Mouse (Mus musculus): ENCODE data around the gene Atpif1. TPM values are rescaled to one million over a fixed set of nuclear protein-coding genes. Genes with fewer than 3 reads are reported as not detected.
"Not testable (repeated sequence)": the region's sequence is repeated elsewhere in the genome, so short reads cannot be mapped to it uniquely, and the experiment has no call there.

Gene Atpif1
- polyA plus RNA-seq (2015; fragmentation: Nextera tagmentation; extraction: Ambion mirVana) = 1,097 and 1,228 TPM in 2 replicates

GRCm38 (mm10) chr4:132532981-132533916 lies at the start of gene Atpif1:
Atpif1 (minus strand) TSS chr4:132533659.
- peaks cover 47% of the 10 kb centered on the region for H3K4me1 ChIP-seq
- peak within 1 kb of the TSS; percentile 98 for H3K27ac ChIP-seq (replicated peaks)

GRCm38 (mm10) chr4:132574809-132575347 lies 41.4 kb upstream of the Atpif1 start:
- ATAC-seq (replicated peaks) = no peak
- no peaks in the 10 kb centered on the region for H3K36me3 ChIP-seq
- H3K9ac ChIP-seq (replicated peaks) = no peak overlapping the region
- no peak overlapping the region for H3K4me2 ChIP-seq (replicated peaks)
- no peak overlapping the region for H3K4me3 ChIP-seq
- H3K27ac ChIP-seq (replicated peaks) = no peak overlapping the region
- H3K9me3 ChIP-seq = no peaks in the 10 kb centered on the region
- peaks cover 6% of the 10 kb centered on the region for H3K4me1 ChIP-seq
- no peaks in the 10 kb centered on the region for H3K27me3 ChIP-seq
- 86% methylated on average over 1 of the region's 1 CpGs for WGBS

More at GRCm38 (mm10) chr4:132532981-132533916, at the start of gene Atpif1:
- under 1% methylated on average over 63 of the region's 63 CpGs for WGBS
- Histone ChIP-seq H3K4me2 (replicated peaks) (peak within 1 kb of the TSS; percentile 71), H3K36me3 (peaks cover 12% of the 10 kb centered on the region), H3K4me3 (peak within 1 kb of the TSS; percentile 88), H3K9me3 (no peaks in the 10 kb centered on the region), H3K9ac (replicated peaks) (peak within 1 kb of the TSS; percentile 99), H3K27me3 (no peaks in the 10 kb centered on the region)
- peak; percentile 92 for ATAC-seq (replicated peaks)

- ATAC-seq (replicated peaks) = no peak
- Histone ChIP-seq H3K27ac (replicated peaks) (no peak overlapping the region), H3K9me3 (no peaks in the 10 kb centered on the region), H3K4me3 (no peak overlapping the region), H3K27me3 (no peaks in the 10 kb centered on the region), H3K4me1 (peaks cover 6% of the 10 kb centered on the region), H3K36me3 (no peaks in the 10 kb centered on the region), H3K4me2 (replicated peaks) (no peak overlapping the region), H3K9ac (replicated peaks) (no peak overlapping the region)
- 29% methylated on average over 11 of the region's 11 CpGs for WGBS
These were observed 39.9 kb upstream of the Atpif1 start for GRCm38 (mm10) chr4:132573327-132573726.

GRCm38 (mm10) chr4:132571190-132571589 lies 37.7 kb upstream of the Atpif1 start:
- no peak for ATAC-seq (replicated peaks)
- no peak overlapping the region for H3K9ac ChIP-seq (replicated peaks)
- no peaks in the 10 kb centered on the region for H3K9me3 ChIP-seq
- no peak overlapping the region for H3K4me3 ChIP-seq
- H3K4me2 ChIP-seq (replicated peaks) = no peak overlapping the region
- no peaks in the 10 kb centered on the region for H3K27me3 ChIP-seq
- 82% methylated on average over 9 of the region's 9 CpGs for WGBS
- peaks cover 6% of the 10 kb centered on the region for H3K4me1 ChIP-seq
- no peak overlapping the region for H3K27ac ChIP-seq (replicated peaks)
- no peaks in the 10 kb centered on the region for H3K36me3 ChIP-seq

GRCm38 (mm10) chr4:132569115-132569514 lies 35.7 kb upstream of the Atpif1 start:
- Histone ChIP-seq H3K9ac (replicated peaks) (no peak overlapping the region), H3K9me3 (no peaks in the 10 kb centered on the region), H3K4me1 (peaks cover 6% of the 10 kb centered on the region), H3K4me2 (replicated peaks) (no peak overlapping the region), H3K4me3 (no peak overlapping the region), H3K27ac (replicated peaks) (no peak overlapping the region), H3K36me3 (no peaks in the 10 kb centered on the region), H3K27me3 (no peaks in the 10 kb centered on the region)
- WGBS = 92% methylated on average over 5 of the region's 5 CpGs
- ATAC-seq (replicated peaks) = no peak

DNA sequence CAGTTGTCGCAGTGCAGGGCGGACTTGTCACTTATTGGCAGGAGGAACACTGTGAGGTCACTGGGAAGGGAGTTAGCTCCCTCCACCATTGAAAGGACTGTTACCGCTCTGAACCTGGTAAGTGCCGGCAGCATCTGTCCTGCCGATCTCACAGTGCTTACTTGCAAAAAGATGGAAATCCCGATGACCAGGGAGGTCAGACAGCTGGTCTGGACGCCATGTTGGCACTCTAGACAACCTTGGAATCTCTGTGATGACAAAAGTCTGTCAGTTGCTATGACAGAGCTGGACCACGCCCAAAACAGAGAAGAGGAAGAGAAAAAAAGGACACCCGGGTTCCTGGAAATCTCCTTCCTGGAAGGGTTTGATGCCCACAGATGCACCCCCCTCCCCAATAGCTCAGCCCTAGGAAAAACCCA lies 33.9 kb upstream of the Atpif1 start:
- Histone ChIP-seq H3K27me3 (no peaks in the 10 kb centered on the region), H3K27ac (replicated peaks) (no peak overlapping the region)
- no peak for ATAC-seq (replicated peaks)

DNA sequence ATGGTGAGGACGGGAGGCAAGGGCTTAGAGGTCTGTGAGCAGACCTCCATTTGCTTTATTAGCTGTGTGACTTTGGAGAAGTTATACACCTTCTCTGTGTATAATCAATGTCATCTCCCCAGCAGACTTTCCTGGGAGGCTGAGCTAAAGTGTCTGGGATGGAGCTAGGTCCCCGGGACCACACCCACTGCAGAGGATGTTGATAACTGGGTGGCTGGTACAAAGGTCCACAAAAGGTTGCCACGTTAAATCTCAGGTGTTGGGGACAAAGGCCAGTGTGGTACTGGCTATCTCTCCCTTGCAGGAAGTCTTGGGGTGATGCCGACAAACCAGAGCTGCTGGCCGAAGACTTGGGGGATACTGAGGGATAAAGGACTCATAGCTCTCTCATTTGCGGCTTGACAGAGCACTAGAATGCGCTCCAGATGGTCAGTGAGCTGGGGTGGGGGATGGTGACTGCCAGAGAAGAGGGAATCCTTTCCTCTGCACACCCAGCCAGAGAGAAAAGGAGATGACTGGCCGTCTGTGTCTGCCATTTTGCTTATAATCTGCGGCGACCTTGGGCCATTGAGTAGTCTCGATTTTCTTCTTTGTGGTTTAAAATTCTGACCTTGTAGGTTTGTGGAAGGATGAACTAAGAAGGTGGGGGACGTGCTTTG lies 31.8 kb upstream of the Atpif1 start:
- Histone ChIP-seq H3K4me3 (no peak overlapping the region), H3K36me3 (no peaks in the 10 kb centered on the region), H3K9ac (replicated peaks) (no peak overlapping the region), H3K27me3 (no peaks in the 10 kb centered on the region), H3K4me1 (no peaks in the 10 kb centered on the region), H3K9me3 (no peaks in the 10 kb centered on the region), H3K4me2 (replicated peaks) (no peak overlapping the region), H3K27ac (replicated peaks) (no peak overlapping the region)
- WGBS = 78% methylated on average over 12 of the region's 12 CpGs
- no peak for ATAC-seq (replicated peaks)

More for the DNA sequence above, 33.9 kb upstream of the Atpif1 start:
- Histone ChIP-seq H3K9ac (replicated peaks) (no peak overlapping the region), H3K4me2 (replicated peaks) (no peak overlapping the region), H3K9me3 (no peaks in the 10 kb centered on the region), H3K4me3 (no peak overlapping the region), H3K36me3 (no peaks in the 10 kb centered on the region), H3K4me1 (no peaks in the 10 kb centered on the region)
- 74% methylated on average over 9 of the region's 9 CpGs for WGBS

- Histone ChIP-seq H3K36me3 (no peaks in the 10 kb centered on the region), H3K4me1 (no peaks in the 10 kb centered on the region), H3K9me3 (no peaks in the 10 kb centered on the region), H3K4me3 (no peak within 1 kb of the TSS), H3K27me3 (no peaks in the 10 kb centered on the region), H3K4me2 (replicated peaks) (no peak within 1 kb of the TSS), H3K9ac (replicated peaks) (no peak within 1 kb of the TSS), H3K27ac (replicated peaks) (no peak within 1 kb of the TSS)
- ATAC-seq (replicated peaks) = no peak
- 39% methylated on average over 4 of the region's 4 CpGs for WGBS
These were observed 30.5 kb upstream of the Atpif1 start, which contains the start of gene Ptafr for GRCm38 (mm10) chr4:132563965-132564364. Ptafr (plus strand) TSS chr4:132564067.

- Histone ChIP-seq H3K4me3 (no peak overlapping the region), H3K27me3 (no peaks in the 10 kb centered on the region), H3K9me3 (no peaks in the 10 kb centered on the region), H3K4me1 (no peaks in the 10 kb centered on the region), H3K9ac (replicated peaks) (no peak overlapping the region), H3K36me3 (no peaks in the 10 kb centered on the region), H3K27ac (replicated peaks) (no peak overlapping the region), H3K4me2 (replicated peaks) (no peak overlapping the region)
- WGBS = 80% methylated on average over 3 of the region's 3 CpGs
- ATAC-seq (replicated peaks) = no peak
These were observed 29.8 kb upstream of the Atpif1 start for GRCm38 (mm10) chr4:132563261-132563660.

GRCm38 (mm10) chr4:132555550-132555949 lies 22.1 kb upstream of the Atpif1 start:
- WGBS = 92% methylated on average over 7 of the region's 7 CpGs
- H3K27me3 ChIP-seq; H3K4me3 ChIP-seq; ATAC-seq (replicated peaks); H3K9me3 ChIP-seq; H3K9ac ChIP-seq (replicated peaks); H3K4me2 ChIP-seq (replicated peaks); H3K27ac ChIP-seq (replicated peaks); H3K4me1 ChIP-seq: not testable (repeated sequence)
- peaks cover 29% of the 10 kb centered on the region for H3K36me3 ChIP-seq

- H3K27me3 ChIP-seq = no peaks in the 10 kb centered on the region
- no peak for ATAC-seq (replicated peaks)
- 88% methylated on average over 8 of the region's 8 CpGs for WGBS
These were observed 21.2 kb upstream of the Atpif1 start for GRCm38 (mm10) chr4:132554653-132555052.

DNA sequence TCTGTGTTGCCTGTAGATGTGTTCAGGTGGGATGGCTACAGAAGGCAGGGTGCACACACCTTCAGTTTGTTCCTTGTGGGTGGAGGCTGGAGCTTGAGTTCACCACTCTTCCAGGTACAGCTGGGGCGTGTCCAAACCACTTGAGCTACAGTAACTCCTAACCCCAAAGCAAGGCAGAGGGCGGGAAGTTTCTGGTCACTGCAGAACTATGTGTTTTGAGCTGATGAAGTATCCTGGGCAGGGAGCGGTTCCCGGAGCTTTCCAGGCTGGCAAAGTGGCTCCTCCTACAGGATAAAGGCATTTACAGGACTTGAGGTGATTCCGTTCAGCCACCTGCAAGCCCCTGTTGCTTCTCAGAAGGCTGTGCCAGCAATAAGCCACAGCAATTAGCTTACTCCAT lies 20.8 kb upstream of the Atpif1 start:
- no peaks in the 10 kb centered on the region for H3K9me3 ChIP-seq
- H3K27me3 ChIP-seq = no peaks in the 10 kb centered on the region
- WGBS = 79% methylated on average over 5 of the region's 5 CpGs

More at GRCm38 (mm10) chr4:132554653-132555052, 21.2 kb upstream of the Atpif1 start:
- Histone ChIP-seq H3K9ac (replicated peaks) (no peak overlapping the region), H3K4me2 (replicated peaks) (no peak overlapping the region), H3K9me3 (no peaks in the 10 kb centered on the region), H3K4me1 (no peaks in the 10 kb centered on the region), H3K27ac (replicated peaks) (no peak overlapping the region), H3K36me3 (peaks cover 36% of the 10 kb centered on the region), H3K4me3 (no peak overlapping the region)

More for the DNA sequence above, 20.8 kb upstream of the Atpif1 start:
- ATAC-seq (replicated peaks) = no peak
- no peak overlapping the region for H3K9ac ChIP-seq (replicated peaks)
- H3K4me1 ChIP-seq = no peaks in the 10 kb centered on the region
- no peak overlapping the region for H3K4me2 ChIP-seq (replicated peaks)
- no peak overlapping the region for H3K4me3 ChIP-seq
- peaks cover 40% of the 10 kb centered on the region for H3K36me3 ChIP-seq
- H3K27ac ChIP-seq (replicated peaks) = no peak overlapping the region
